Mouse (Mus musculus): Measurements from ENCODE around the gene Tesk1. TPM values are rescaled to one million over a fixed set of nuclear protein-coding genes. Genes with fewer than 3 reads are reported as not detected.
A peak's percentile ranks its signal among the peaks of the same experiment; 100 is the strongest.

Tesk1 gene
- total and polyA plus RNA-seq, 2 experiments from 2014 or later = 18.9 to 184 TPM

DNA sequence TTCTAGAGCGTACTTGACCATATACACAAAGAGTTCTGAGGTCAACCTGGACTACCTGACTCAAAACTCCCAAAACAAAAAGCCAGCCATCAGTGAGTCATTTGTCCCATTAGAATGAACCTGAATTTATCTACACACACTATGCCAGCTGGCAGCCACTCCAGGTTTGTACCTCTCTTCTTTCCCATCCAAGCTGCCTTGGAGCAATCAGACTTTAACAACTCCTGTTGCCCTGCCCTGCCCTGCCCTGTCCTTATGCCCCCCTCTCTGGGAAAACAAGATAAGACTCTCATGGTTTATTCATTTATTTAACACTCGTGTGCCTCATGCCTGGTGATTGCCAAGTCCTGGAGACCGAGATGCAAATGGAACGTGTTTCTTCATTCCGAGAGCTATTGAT lies 49.1 kb downstream of the Tesk1 start:
- H3K4me1 ChIP-seq (ENCODE audit: insufficient read depth, low read length) = 0 out of 2 replicates have a peak, but pooled peaks cover 6% of the 10 kb centered on the region
- no peak for ATAC-seq (ENCODE audit: low FRiP score)
- no peak for TF ChIP-seq CTCF (IDR thresholded peaks at IDR 0.05)
- H3K9ac ChIP-seq (replicated peaks; ENCODE audit: low read length, poor library complexity, severe bottlenecking) = no peak overlapping the region
- H3K9me3 ChIP-seq (ENCODE audit: low read length) = no peaks in the 10 kb centered on the region
- no peak overlapping the region for H3K4me2 ChIP-seq (ENCODE audit: low read depth, low read length, poor library complexity, severe bottlenecking)
- WGBS = 73% methylated on average over 5 of the region's 5 CpGs
- H3K4me3 ChIP-seq (ENCODE audit: low read depth, low read length) = no peak overlapping the region
- H3K27me3 ChIP-seq (ENCODE audit: insufficient read depth, low read length) = no peaks in the 10 kb centered on the region
- H3K27ac ChIP-seq (ENCODE audit: low read depth, low read length) = no peak overlapping the region
- H3K36me3 ChIP-seq (ENCODE audit: insufficient read depth, low read length) = peaks cover 2% of the 10 kb centered on the region; the same call in 1 of the 2 replicates
- DNase-seq (ENCODE audit: low spot score) = no peak

DNA sequence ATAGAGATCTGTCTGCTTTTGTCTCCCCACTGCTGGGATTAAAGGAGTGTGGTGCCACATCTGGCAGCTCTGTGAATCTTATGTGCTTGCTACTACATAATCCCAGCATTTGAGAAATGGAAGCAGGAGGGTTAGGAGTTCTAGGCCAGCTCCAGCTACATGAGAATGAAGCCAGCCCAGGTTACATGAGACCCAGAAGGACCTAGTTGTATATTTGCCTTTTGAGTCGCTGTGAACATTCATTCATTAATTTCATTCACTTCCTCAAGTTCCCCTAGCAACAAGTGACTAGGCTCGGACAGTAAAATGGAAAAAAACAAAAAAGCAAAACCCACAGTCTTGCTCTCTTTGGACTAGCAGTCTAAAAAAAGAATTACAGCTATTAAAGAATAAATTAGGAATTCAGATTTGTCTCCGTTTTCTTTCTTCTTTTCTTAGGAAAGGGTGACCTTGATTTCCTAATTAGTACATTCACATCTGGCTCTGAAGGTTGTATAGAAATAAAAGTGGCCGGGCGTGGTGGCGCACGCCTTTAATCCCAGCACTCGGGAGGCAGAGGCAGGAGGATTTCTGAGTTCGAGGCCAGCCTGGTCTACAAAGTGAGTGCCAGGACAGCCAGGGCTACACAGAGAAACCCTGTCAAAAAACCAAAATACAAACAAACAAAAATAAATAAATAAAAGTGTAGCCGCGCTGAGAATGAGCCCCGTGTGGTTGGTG lies 50.5 kb downstream of the Tesk1 start:
- no peak for TF ChIP-seq CTCF (IDR thresholded peaks at IDR 0.05)
- no peaks in the 10 kb centered on the region for H3K9me3 ChIP-seq (ENCODE audit: low read length)
- DNase-seq (ENCODE audit: low spot score) = no peak
- peaks cover 3% of the 10 kb centered on the region; the same call in 1 of the 2 replicates for H3K36me3 ChIP-seq (ENCODE audit: insufficient read depth, low read length)
- H3K4me3 ChIP-seq (ENCODE audit: low read depth, low read length) = peak overlapping the region; percentile 59
- H3K9ac ChIP-seq (replicated peaks; ENCODE audit: low read length, poor library complexity, severe bottlenecking) = 0 out of 2 replicates have a peak overlapping the region, but pooled peaks have one; percentile 68
- 35% methylated on average over 12 of the region's 12 CpGs for WGBS
- H3K4me2 ChIP-seq (ENCODE audit: low read depth, low read length, poor library complexity, severe bottlenecking) = peak overlapping the region; percentile 50
- peak overlapping the region; percentile 88 for H3K27ac ChIP-seq (ENCODE audit: low read depth, low read length)
- H3K27me3 ChIP-seq (ENCODE audit: insufficient read depth, low read length) = no peaks in the 10 kb centered on the region
- H3K4me1 ChIP-seq (ENCODE audit: insufficient read depth, low read length) = 0 out of 2 replicates have a peak, but pooled peaks cover 6% of the 10 kb centered on the region
- no peak for ATAC-seq (ENCODE audit: low FRiP score)

- DNase-seq (ENCODE audit: low spot score) = peak; percentile 98
- peak; percentile 39; the same call in 1 of the 2 replicates for TF ChIP-seq CTCF (IDR thresholded peaks at IDR 0.05)
These were observed 51.1 kb downstream of the Tesk1 start, which contains the start of gene Ccdc107 for GRCm38 (mm10) chr4:43492821-43493185. Ccdc107 (plus strand) TSS chr4:43492900.

GRCm38 (mm10) chr4:43493186-43493845 lies 51.6 kb downstream of the Tesk1 start:
- Histone ChIP-seq H3K4me1 (ENCODE audit: insufficient read depth, low read length) (0 out of 2 replicates have a peak, but pooled peaks cover 6% of the 10 kb centered on the region), H3K9me3 (ENCODE audit: low read length) (no peaks in the 10 kb centered on the region), H3K9ac (replicated peaks; ENCODE audit: low read length, poor library complexity, severe bottlenecking) (peak overlapping the region; percentile 68), H3K36me3 (ENCODE audit: insufficient read depth, low read length) (peaks cover 3% of the 10 kb centered on the region; the same call in 1 of the 2 replicates), H3K27me3 (ENCODE audit: insufficient read depth, low read length) (no peaks in the 10 kb centered on the region), H3K4me3 (ENCODE audit: low read depth, low read length) (peak overlapping the region; percentile 59), H3K27ac (ENCODE audit: low read depth, low read length) (peak overlapping the region; percentile 88), H3K4me2 (ENCODE audit: low read depth, low read length, poor library complexity, severe bottlenecking) (peak overlapping the region; percentile 50)
- peak; percentile 91 for ATAC-seq (ENCODE audit: low FRiP score)
- TF ChIP-seq CTCF (IDR thresholded peaks at IDR 0.05) = peak; percentile 50
- peak; percentile 97 for DNase-seq (ENCODE audit: low spot score)
- under 1% methylated on average over 47 of the region's 47 CpGs for WGBS

More at GRCm38 (mm10) chr4:43492821-43493185, 51.1 kb downstream of the Tesk1 start, which contains the start of gene Ccdc107:
- peak; percentile 96 for ATAC-seq (ENCODE audit: low FRiP score)
- peak within 1 kb of the TSS; percentile 68 for H3K9ac ChIP-seq (replicated peaks; ENCODE audit: low read length, poor library complexity, severe bottlenecking)
- H3K4me3 ChIP-seq (ENCODE audit: low read depth, low read length) = peak within 1 kb of the TSS; percentile 59
- under 1% methylated on average over 25 of the region's 25 CpGs for WGBS
- H3K36me3 ChIP-seq (ENCODE audit: insufficient read depth, low read length) = peaks cover 3% of the 10 kb centered on the region; the same call in 1 of the 2 replicates
- H3K4me1 ChIP-seq (ENCODE audit: insufficient read depth, low read length) = 0 out of 2 replicates have a peak, but pooled peaks cover 6% of the 10 kb centered on the region
- H3K27me3 ChIP-seq (ENCODE audit: insufficient read depth, low read length) = no peaks in the 10 kb centered on the region
- no peaks in the 10 kb centered on the region for H3K9me3 ChIP-seq (ENCODE audit: low read length)
- H3K27ac ChIP-seq (ENCODE audit: low read depth, low read length) = peak within 1 kb of the TSS; percentile 88
- H3K4me2 ChIP-seq (ENCODE audit: low read depth, low read length, poor library complexity, severe bottlenecking) = peak within 1 kb of the TSS; percentile 50

DNA sequence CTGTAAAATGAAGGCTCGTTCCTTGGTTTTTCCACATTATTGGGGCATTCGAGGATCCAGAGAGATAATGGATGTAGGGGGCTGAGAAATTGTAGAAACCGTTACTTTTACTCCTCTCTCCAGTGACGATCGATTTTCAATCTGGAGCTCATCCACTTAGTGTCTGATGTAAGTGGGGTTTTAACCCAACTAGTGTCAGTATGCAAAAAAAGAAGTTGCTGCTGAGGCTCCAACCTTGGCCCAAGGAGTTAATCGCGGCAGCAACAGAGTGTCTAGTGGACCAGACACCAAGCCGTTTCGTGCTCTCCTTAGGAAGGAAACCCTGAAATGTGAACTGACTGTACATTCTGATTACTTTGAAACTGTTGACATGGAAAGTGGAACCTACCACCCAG lies 52.1 kb downstream of the Tesk1 start:
- Histone ChIP-seq H3K9me3 (ENCODE audit: low read length) (no peaks in the 10 kb centered on the region), H3K27ac (ENCODE audit: low read depth, low read length) (peak overlapping the region; percentile 88), H3K4me2 (ENCODE audit: low read depth, low read length, poor library complexity, severe bottlenecking) (peak overlapping the region; percentile 50), H3K36me3 (ENCODE audit: insufficient read depth, low read length) (peaks cover 3% of the 10 kb centered on the region; the same call in 1 of the 2 replicates), H3K4me1 (ENCODE audit: insufficient read depth, low read length) (0 out of 2 replicates have a peak, but pooled peaks cover 6% of the 10 kb centered on the region), H3K4me3 (ENCODE audit: low read depth, low read length) (peak overlapping the region; percentile 59), H3K27me3 (ENCODE audit: insufficient read depth, low read length) (no peaks in the 10 kb centered on the region), H3K9ac (replicated peaks; ENCODE audit: low read length, poor library complexity, severe bottlenecking) (peak overlapping the region; percentile 68)
- peak; percentile 37 for DNase-seq (ENCODE audit: low spot score)
- ATAC-seq (ENCODE audit: low FRiP score) = no peak
- WGBS = under 1% methylated on average over 9 of the region's 9 CpGs
- no peak for TF ChIP-seq CTCF (IDR thresholded peaks at IDR 0.05)

All from midbrain, postnatal 0 days (tissue).